Mouse (Mus musculus) lung, adult 2 months (tissue): Measurements from ENCODE around the gene Mapk1.

Experiments used
- CTCF ChIP-seq: fragments of 200-500 bp; IDR thresholded peaks from 2 replicates; pipeline ENCODE4 v1.5.1; 2011; ENCODE audit warnings: mild to moderate bottlenecking, low read length, control low read depth; ENCODE audit not compliant: insufficient read depth
- POLR2A ChIP-seq: fragments of 200-500 bp; IDR thresholded peaks from 2 replicates; pipeline ENCODE4 v1.6.1; 2011; ENCODE audit warnings: low read depth, mild to moderate bottlenecking, control low read depth, low read length, borderline replicate concordance; ENCODE audit errors: extremely low read depth

DNA sequence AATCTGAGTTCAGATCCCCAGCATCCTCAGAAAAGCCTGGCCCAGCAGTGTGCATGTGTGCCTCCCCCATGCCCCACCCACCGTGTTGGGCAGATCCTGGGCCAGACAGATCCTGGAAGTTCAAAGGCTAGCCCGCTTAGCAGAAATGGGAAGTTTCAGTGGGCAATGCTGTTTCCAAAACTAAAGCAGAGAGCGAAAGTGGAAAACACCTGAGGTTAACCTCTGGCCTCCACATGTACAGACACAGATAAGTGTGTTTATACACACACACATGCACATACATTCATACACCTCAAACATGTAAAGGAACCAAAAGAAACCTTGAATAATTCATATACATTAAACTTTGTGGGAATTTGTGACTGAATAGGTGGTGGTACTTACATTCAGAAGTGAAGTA lies 5.1 kb upstream of the Mapk1 start:
- no peak for TF ChIP-seq POLR2A
- TF ChIP-seq CTCF: no peak
